Mouse (Mus musculus) adrenal gland, postnatal 10 days (tissue): ENCODE measurements around the gene Gm21679. TPM values are rescaled to one million over a fixed set of nuclear protein-coding genes. Genes with fewer than 3 reads are reported as not detected.
"Not testable (repeated sequence)": the region's sequence is repeated elsewhere in the genome, so short reads cannot be mapped to it uniquely, and the experiment has no call there.

Source experiments
- DNase-seq: peaks from one replicate; pipeline ENCODE4 v3.0.0; 2021; ENCODE audit warnings: mixed read lengths
- long read RNA-seq, 2 experiments: library from polyadenylated mRNA; stranded (forward); transcript quantifications; one replicate each; pipeline ENCODE4 v2.0.0; 2021
- total RNA-seq, 2 experiments: library from RNA; stranded (reverse); gene quantifications; 2 replicates each; pipeline ENCODE4 v1.2.3; 2021

Gm21679 gene
- total RNA-seq, result not detected
- long read RNA-seq, experiment 1, result 0 reads
- long read RNA-seq, experiment 2, result 0 reads

- DNase-seq, result not testable (repeated sequence)
Observed at GRCm38 (mm10) chrY:29683270-29683669, at the start of gene Gm21679. Gene Gm21679 (minus strand): TSS chrY:29683370.
